Mouse (Mus musculus): ENCODE results near the gene Olfr1099.

Gene Olfr1099

DNA sequence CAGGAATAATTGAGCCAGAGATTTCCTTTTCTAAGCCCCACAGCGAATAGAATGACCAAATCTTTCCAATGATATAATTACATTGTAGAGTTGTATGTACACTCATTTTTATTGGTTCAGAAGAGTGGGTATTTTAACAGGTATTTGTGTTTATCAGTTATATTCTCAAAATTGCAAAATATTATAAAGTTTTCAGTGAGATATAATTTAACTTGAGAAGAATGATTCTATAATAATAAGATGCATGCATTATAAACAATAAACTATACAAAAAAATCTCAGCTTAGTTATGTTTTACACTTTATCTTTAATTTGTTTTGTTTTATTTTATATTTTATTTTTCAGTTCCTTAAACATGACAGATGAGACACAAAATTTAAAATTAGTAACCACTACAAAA, at the start of gene Olfr1099:
Gene Olfr1099 (minus strand): TSS at position 101 of the 400 bp plus-strand sequence.
- CTCF ChIA-PET = no interaction called here
- POLR2A ChIA-PET = no interaction called here

DNA sequence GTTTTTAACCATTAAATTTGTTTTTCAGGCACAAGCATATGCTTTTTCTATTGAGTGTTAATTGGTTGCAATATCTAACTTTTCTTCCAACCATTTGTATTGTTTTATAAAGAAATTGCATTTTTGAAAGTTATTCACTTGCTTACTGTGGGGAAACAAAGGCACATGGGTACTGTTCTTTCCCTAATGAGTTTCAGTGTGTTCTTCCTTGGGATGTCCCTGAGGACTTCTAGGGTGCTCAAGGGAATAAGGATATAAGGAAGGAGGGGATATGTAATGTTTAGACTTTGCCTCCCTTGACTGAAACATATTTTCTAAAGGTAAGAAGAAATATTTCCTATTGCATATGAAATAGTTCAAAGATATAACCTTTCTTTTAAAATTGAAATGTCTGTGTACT, 37.6 kb upstream of the Olfr1099 start, which contains the start of gene Olfr1102:
Gene Olfr1102 (plus strand): TSS at position 301 of the 400 bp plus-strand sequence.
- CTCF ChIA-PET = no interaction called here
- POLR2A ChIA-PET = no interaction called here

DNA sequence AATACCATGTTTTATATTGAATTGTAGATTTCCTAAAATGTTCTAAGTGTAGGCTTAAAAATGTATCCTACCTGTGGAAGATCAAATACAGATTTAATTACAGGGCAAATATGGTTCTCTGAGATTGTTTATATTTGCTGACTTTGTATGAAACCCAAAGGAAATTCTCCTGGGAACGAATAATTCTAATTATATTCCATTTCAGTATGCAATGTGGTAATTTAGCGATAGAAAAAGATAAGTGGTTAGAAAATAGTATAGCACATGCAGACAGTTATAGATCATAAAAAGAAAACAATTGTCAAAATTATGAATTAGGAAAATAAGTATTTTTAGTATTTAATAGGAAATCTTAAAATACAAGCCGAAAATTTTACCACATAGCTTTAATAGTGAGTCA, 30.6 kb upstream of the Olfr1099 start, which contains the start of gene Olfr1101:
Gene Olfr1101 (minus strand): TSS at position 101 of the 400 bp plus-strand sequence.
- POLR2A ChIA-PET = no interaction called here
- CTCF ChIA-PET = no interaction called here

DNA sequence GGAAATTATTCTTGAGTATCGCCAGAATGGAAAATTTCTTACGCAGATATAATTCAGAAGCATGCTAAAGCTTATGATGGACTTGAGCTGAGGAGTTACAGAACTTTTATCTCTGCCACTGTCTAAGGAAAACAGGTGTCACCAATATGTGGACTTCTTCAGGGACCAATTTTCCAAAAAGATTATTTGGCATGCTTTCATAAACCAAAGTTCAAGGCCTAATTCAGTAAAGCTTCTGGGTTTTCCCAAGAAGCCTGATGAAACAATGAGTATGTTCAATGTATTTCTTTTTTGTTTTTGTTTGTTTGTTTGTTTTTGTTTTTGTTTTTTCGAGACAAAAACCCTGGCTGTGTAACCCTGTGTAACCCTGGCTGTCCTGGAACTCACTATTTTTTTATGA, 19.4 kb upstream of the Olfr1099 start, which contains the start of gene Olfr1100:
Gene Olfr1100 (minus strand): TSS at position 101 of the 400 bp plus-strand sequence.
- ChIA-PET CTCF (no interaction called here), POLR2A (no interaction called here)

DNA sequence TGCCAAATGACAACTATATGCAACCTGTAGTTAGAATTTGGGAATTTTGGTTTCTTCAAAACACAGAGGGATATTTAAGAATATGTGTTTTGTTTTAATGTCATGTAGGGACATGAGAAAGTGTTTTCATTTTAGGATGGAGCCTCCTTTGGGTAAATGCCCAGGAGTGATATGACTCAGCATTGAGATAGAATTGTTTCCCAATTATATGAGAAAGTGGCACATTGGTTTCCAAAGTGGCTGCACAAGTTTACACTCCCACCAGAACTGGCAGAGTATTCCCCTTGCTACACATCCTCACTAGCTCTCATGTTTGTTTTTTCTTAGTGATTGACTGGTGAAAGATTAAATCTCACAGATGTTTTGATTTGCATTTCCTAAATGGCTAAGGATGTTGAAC, 33.9 kb downstream of the Olfr1099 start:
- ChIA-PET CTCF (no interaction called here), POLR2A (no interaction called here)

DNA sequence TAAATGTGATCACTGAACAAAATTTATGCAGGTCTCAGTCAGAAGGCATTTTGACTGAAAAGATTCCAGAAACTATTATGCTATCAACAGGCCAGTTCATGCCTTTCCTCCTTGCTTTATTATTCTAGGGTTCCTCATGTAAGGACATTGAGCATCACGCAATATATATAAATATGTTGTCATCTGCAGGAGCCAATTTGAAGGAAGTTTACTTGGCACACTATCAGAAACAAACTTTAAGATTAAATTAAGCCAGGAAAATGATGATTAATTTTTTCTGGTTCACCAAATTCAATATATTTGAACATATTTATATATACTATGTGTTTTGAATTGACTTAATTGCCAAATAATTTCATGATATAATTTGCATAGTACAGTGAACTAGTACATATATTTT, 36.0 kb downstream of the Olfr1099 start, which contains the start of gene Olfr1098:
Gene Olfr1098 (minus strand): TSS at position 101 of the 400 bp plus-strand sequence.
- POLR2A ChIA-PET = no interaction called here
- CTCF ChIA-PET = no interaction called here

DNA sequence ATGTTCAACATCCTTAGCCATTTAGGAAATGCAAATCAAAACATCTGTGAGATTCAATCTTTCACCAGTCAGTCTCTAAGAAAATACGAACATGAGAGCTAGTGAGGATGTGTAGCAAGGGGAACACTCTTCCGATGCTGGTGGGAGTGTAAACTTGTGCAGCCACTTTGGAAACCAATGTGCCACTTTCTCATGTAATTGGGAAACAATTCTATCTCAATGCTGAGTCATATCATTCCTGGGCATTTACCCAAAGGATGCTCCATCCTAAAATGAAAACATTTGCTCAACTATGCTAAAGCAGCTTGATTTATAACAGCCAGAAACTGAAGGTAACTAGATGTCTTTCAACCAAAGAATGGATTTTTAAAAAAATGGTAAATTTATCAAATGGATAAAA, 54.8 kb downstream of the Olfr1099 start:
- POLR2A ChIA-PET = no interaction called here
- CTCF ChIA-PET = no interaction called here
